Mouse (Mus musculus): ENCODE data around the gene Ern1.
"Not testable (repeated sequence)": the region's sequence is repeated elsewhere in the genome, so short reads cannot be mapped to it uniquely, and the experiment has no call there.

The Ern1 gene

GRCm38 (mm10) chr11:106430392-106430791, 57.3 kb downstream of the Ern1 start:
- DNase-seq (ENCODE audit: low read depth) = no peak

GRCm38 (mm10) chr11:106429689-106430088, 58.0 kb downstream of the Ern1 start:
- DNase-seq (ENCODE audit: low read depth) = no peak

GRCm38 (mm10) chr11:106428556-106428955, 59.1 kb downstream of the Ern1 start:
- no peak for DNase-seq (ENCODE audit: low read depth)

GRCm38 (mm10) chr11:106428106-106428505, 59.5 kb downstream of the Ern1 start:
- DNase-seq (ENCODE audit: low read depth) = no peak

- no peak for DNase-seq (ENCODE audit: low read depth)
These were observed 61.2 kb downstream of the Ern1 start for GRCm38 (mm10) chr11:106426447-106426846.

GRCm38 (mm10) chr11:106425201-106425600, 62.5 kb downstream of the Ern1 start:
- no peak for DNase-seq (ENCODE audit: low read depth)

GRCm38 (mm10) chr11:106419262-106420102, 68.2 kb downstream of the Ern1 start:
- DNase-seq (ENCODE audit: low read depth) = no peak

- peak; percentile 78 for DNase-seq (ENCODE audit: low read depth)
These were observed 68.9 kb downstream of the Ern1 start for GRCm38 (mm10) chr11:106418622-106419196.

- DNase-seq (ENCODE audit: low read depth) = no peak
These were observed 69.8 kb downstream of the Ern1 start for GRCm38 (mm10) chr11:106417860-106418259.

- no peak for DNase-seq (ENCODE audit: low read depth)
These were observed 71.3 kb downstream of the Ern1 start for GRCm38 (mm10) chr11:106416331-106416730.

- DNase-seq (ENCODE audit: low read depth) = no peak
These were observed 74.9 kb downstream of the Ern1 start for GRCm38 (mm10) chr11:106412641-106413360.

- DNase-seq (ENCODE audit: low read depth) = no peak
These were observed 76.5 kb downstream of the Ern1 start for GRCm38 (mm10) chr11:106411157-106411556.

GRCm38 (mm10) chr11:106410507-106410906, 77.1 kb downstream of the Ern1 start:
- no peak for DNase-seq (ENCODE audit: low read depth)

- no peak for DNase-seq (ENCODE audit: low read depth)
These were observed 77.6 kb downstream of the Ern1 start for GRCm38 (mm10) chr11:106410011-106410410.

- DNase-seq (ENCODE audit: low read depth) = no peak
These were observed 89.2 kb downstream of the Ern1 start for GRCm38 (mm10) chr11:106398481-106398880.

GRCm38 (mm10) chr11:106397656-106398055, 90.0 kb downstream of the Ern1 start:
- DNase-seq (ENCODE audit: low read depth) = no peak

- DNase-seq (ENCODE audit: low read depth) = not testable (repeated sequence)
These were observed 93.6 kb downstream of the Ern1 start for GRCm38 (mm10) chr11:106394055-106394454.

- no peak for DNase-seq (ENCODE audit: low read depth)
These were observed 94.4 kb downstream of the Ern1 start for GRCm38 (mm10) chr11:106393331-106393616.

GRCm38 (mm10) chr11:106392597-106393330, 94.9 kb downstream of the Ern1 start:
- DNase-seq (ENCODE audit: low read depth) = peak; percentile 50

GRCm38 (mm10) chr11:106391546-106392188, 96.0 kb downstream of the Ern1 start:
- DNase-seq (ENCODE audit: low read depth) = peak; percentile 71

GRCm38 (mm10) chr11:106390757-106391156, 96.9 kb downstream of the Ern1 start:
- no peak for DNase-seq (ENCODE audit: low read depth)

- no peak for DNase-seq (ENCODE audit: low read depth)
These were observed 98.0 kb downstream of the Ern1 start for GRCm38 (mm10) chr11:106389611-106390010.
